Mouse (Mus musculus) stomach, embryonic 14.5 days (tissue): ENCODE results near the gene Fam219b. TPM values are rescaled to one million over a fixed set of nuclear protein-coding genes. Genes with fewer than 3 reads are reported as not detected.

ENCODE experiments used
- ATAC-seq: fragments of 200-750 bp; cut with Nextera tagmentation; 2 replicates; pipeline ENCODE4 v1.8.0; 2017; ENCODE audit warnings: low read depth, moderate TSS enrichment; ENCODE audit not compliant: insufficient number of reproducible peaks, insufficient read depth, low FRiP score
- H3K27ac ChIP-seq: fragments of 300-500 bp; sonication (generic); 2 replicates; pipeline ENCODE4 v1.5.1; 2014; ENCODE audit warnings: mild to moderate bottlenecking, low read length, moderate library complexity, mixed read lengths
- H3K27me3 ChIP-seq: fragments of 300-500 bp; sonication (generic); 2 replicates; pipeline ENCODE4 v1.6.1; 2014; ENCODE audit warnings: low read length, control low read depth, mixed read lengths; ENCODE audit not compliant: control insufficient read depth, insufficient read depth
- H3K36me3 ChIP-seq: fragments of 300-500 bp; sonication (generic); 2 replicates; pipeline ENCODE4 v1.6.1; 2014; ENCODE audit warnings: mild to moderate bottlenecking, control low read depth, low read length, moderate library complexity, mixed read lengths; ENCODE audit not compliant: control insufficient read depth, insufficient read depth
- H3K4me1 ChIP-seq: fragments of 300-500 bp; sonication (generic); 2 replicates; pipeline ENCODE4 v1.6.1; 2014; ENCODE audit warnings: low read length, control low read depth, mixed read lengths; ENCODE audit not compliant: control insufficient read depth, insufficient read depth
- H3K4me2 ChIP-seq: fragments of 300-500 bp; sonication (generic); replicated peaks from 2 replicates; pipeline ENCODE4 v1.6.1; 2014; ENCODE audit warnings: low read depth, low read length, control low read depth
- H3K4me3 ChIP-seq: fragments of 300-500 bp; sonication (generic); 2 replicates; pipeline ENCODE4 v1.5.1; 2014; ENCODE audit warnings: low read depth, low read length, control low read depth
- H3K9ac ChIP-seq: fragments of 300-500 bp; sonication (generic); replicated peaks from 2 replicates; pipeline ENCODE4 v1.6.1; 2014; ENCODE audit warnings: low read depth, mild to moderate bottlenecking, control low read depth, low read length, moderate library complexity, mixed read lengths
- H3K9me3 ChIP-seq: fragments of 300-500 bp; sonication (generic); 2 replicates; pipeline ENCODE4 v1.6.1; 2016; ENCODE audit warnings: low read depth, low read length, control low read depth; ENCODE audit not compliant: control insufficient read depth
- WGBS: fragments of 180-500 bp; shearing (Covaris S2); extraction: QIAGEN DNeasy Blood & Tissue Kit; methylation state at CpG from one replicate; pipeline ENCODE4 v1.1.7; 2014; 5-methylcytosine and 5-hydroxymethylcytosine counted together
- polyA plus RNA-seq: library from polyadenylated mRNA; unstranded; fragments of >200 nt; fragmentation: Nextera tagmentation; extraction: Ambion mirVana; gene quantifications from 2 replicates; pipeline ENCODE4 v1.2.1, GENCODE M21; 2014

Gene Fam219b
- polyA plus RNA-seq, 1 experiment from 2014 or later = 23.6 TPM

DNA sequence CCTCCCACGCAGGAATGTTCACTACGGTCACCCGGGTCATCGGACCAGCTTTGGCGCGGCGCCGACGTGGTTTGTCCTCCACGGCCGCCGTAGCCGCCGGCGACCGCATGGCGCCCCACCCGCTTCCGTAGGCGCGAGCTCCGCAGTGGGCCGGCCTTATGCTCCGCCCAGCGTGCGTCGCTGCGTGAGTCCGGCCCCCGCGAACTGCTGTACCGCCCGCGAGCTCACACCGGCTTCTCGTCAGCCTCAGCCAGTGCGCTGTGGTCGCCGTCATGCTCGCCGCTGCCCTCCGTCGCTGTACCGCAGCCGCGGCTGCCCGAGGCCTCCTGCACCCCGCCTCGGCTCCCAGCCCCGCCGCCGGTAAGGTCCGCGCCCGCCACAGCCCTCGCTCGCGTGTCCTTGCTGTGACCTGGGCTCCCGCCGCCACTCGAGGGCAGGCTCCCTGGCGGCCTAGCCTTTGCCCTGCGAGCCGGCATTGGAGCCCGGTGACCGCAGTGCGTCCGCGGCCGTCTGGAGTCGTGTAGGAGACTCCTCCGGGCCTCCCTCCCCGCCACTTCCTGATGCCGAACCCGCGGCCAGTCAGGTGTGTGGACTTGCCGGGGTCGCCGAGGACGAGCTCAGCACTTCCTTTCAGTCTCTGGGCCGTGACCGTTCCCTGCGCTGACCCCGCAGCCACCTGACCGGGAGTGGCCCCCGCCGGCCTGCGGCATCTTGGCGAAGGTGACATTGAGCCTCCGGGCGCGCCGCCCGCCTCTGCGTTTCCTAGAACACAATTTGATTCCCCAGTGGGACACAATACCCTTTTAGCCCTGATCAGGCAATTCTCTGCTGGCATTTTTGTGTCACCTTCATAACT is 16.0 kb upstream of the Fam219b start, which contains the start of gene Cox5a:
TSS of gene Cox5a (plus strand) at position 219 of the 856 bp plus-strand sequence.
- peak within 1 kb of the TSS; percentile 57 for H3K4me3 ChIP-seq
- no peaks in the 10 kb centered on the region for H3K36me3 ChIP-seq
- no peaks in the 10 kb centered on the region for H3K9me3 ChIP-seq
- peak within 1 kb of the TSS; percentile 68 for H3K4me2 ChIP-seq
- WGBS = under 1% methylated on average over 93 of the region's 95 CpGs
- peaks cover 6% of the 10 kb centered on the region; the same call in 1 of the 2 replicates for H3K4me1 ChIP-seq
- peak within 1 kb of the TSS; percentile 77 for H3K27ac ChIP-seq
- peak; percentile 97 for ATAC-seq
- no peaks in the 10 kb centered on the region for H3K27me3 ChIP-seq
- peak within 1 kb of the TSS; percentile 67 for H3K9ac ChIP-seq

DNA sequence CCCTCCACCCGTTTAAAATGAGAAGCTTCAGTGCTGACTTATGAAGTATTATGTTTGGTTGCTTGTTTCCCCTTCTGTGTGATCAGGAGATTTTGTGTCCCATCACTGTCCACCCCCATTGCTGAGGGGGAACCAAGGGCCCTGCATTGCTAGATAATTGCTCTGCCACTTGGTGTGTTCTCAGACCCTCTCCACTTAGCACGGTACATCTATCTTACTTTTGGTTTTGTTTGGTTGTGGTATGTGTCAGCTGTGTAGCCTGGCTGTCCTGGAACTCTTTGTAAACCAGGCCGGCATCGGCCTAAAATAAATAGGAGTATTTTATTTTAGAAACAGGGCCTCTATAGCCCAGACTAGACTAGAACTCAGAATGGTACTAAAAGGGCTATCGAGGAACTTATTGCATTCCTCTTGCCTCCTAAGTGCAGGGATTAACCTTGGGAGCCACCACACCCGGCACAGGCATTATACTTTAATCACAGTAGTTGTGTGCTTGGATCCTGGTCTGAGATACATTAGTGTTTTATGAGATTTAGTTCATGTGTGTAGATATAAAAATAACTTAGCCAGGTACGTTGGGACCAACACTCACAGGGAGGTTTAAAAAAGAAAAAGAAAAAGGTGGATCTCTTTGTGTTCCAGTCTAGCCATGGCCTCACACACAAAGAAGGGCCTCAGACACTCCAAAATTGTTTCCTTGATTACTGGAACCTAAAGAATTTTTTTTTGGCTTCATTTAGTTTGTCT is 15.0 kb upstream of the Fam219b start:
- ATAC-seq = no peak
- Histone ChIP-seq H3K4me2 (peak overlapping the region; percentile 68), H3K36me3 (no peaks in the 10 kb centered on the region), H3K27ac (no peak overlapping the region), H3K4me3 (peak overlapping the region; percentile 57), H3K9ac (peak overlapping the region; percentile 67), H3K9me3 (no peaks in the 10 kb centered on the region), H3K4me1 (peaks cover 6% of the 10 kb centered on the region; the same call in 1 of the 2 replicates), H3K27me3 (no peaks in the 10 kb centered on the region)
- 22% methylated on average over 7 of the region's 7 CpGs for WGBS

DNA sequence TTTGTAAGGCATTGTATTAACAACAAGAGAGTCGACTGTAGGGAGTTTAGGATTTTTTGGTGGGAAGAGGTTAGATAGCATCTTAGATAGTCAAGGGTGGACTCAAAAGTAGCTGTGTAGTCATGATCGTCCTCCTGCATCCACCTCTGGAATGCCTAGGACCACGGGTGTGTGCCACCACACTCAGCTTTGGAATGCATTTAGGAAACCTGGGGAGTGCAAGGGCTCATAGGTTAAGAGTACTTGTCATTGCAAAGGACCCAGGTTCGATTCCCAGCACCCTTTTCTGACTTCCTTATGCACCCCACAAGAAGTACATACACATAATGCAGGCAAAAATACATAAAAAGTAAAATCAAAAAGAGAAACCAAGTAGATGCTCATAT is 14.5 kb upstream of the Fam219b start:
- no peak overlapping the region for H3K4me3 ChIP-seq
- H3K4me2 ChIP-seq = peak overlapping the region; percentile 68; the same call in 1 of the 2 replicates
- H3K9ac ChIP-seq = no peak overlapping the region
- no peak overlapping the region for H3K27ac ChIP-seq
- 72% methylated on average over 4 of the region's 4 CpGs for WGBS
- H3K4me1 ChIP-seq = peaks cover 6% of the 10 kb centered on the region; the same call in 1 of the 2 replicates
- no peaks in the 10 kb centered on the region for H3K9me3 ChIP-seq
- H3K36me3 ChIP-seq = no peaks in the 10 kb centered on the region
- ATAC-seq = no peak
- H3K27me3 ChIP-seq = no peaks in the 10 kb centered on the region

DNA sequence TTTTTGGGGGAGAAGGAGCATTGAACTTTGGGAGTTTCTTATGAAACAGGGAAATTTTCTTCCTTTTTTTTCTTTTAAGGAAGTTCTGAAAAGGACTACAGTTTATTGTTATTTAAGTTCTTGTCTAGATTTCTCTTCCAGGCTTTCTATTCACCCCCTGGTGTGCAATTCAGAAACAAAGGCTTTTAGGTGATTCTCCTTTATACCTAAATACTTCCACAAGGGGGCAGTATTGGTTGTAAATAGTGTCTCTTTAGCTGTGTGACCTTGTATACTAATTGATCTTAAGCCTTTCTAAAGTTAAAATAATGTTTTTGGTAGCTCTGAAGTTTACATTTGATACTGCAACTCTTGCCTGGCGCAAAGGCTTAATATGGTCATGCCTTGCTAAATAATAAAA is 13.6 kb upstream of the Fam219b start:
- no peak for ATAC-seq
- H3K9me3 ChIP-seq = no peaks in the 10 kb centered on the region

DNA sequence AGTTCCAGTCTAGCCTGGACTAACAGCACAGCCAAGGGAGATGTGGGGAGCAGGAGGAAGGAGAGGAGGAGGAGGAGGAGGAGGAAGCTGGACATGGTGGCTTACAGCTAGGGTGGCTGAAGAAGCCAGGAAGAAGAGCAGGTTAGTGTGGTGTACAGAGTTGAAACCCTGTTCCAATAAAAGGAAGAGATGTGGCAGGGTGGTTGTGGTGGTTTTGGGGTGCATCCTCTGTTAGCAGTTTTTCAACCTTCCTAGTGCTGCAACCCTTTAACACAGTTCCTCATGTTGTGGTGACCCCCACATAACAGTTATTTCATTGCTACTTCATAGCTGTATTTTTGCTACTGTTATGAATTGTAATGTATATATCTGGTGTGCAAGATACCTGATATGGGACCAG is 12.9 kb upstream of the Fam219b start:
- no peaks in the 10 kb centered on the region; the same call in 1 of the 2 replicates for H3K36me3 ChIP-seq
- no peaks in the 10 kb centered on the region for H3K9me3 ChIP-seq
- ATAC-seq = no peak
- H3K27me3 ChIP-seq = no peaks in the 10 kb centered on the region
- H3K9ac ChIP-seq = no peak overlapping the region
- H3K4me3 ChIP-seq = no peak overlapping the region
- H3K27ac ChIP-seq = no peak overlapping the region
- no peak overlapping the region for H3K4me2 ChIP-seq
- peaks cover 6% of the 10 kb centered on the region; the same call in 1 of the 2 replicates for H3K4me1 ChIP-seq

More for the DNA sequence above, 13.6 kb upstream of the Fam219b start:
- whole genome bisulfite sequencing = 82% methylated on average over 1 of the region's 1 CpGs
- Histone ChIP-seq H3K4me3 (no peak overlapping the region), H3K27ac (no peak overlapping the region), H3K4me2 (no peak overlapping the region), H3K4me1 (peaks cover 6% of the 10 kb centered on the region; the same call in 1 of the 2 replicates), H3K9ac (no peak overlapping the region), H3K36me3 (no peaks in the 10 kb centered on the region), H3K27me3 (no peaks in the 10 kb centered on the region)

DNA sequence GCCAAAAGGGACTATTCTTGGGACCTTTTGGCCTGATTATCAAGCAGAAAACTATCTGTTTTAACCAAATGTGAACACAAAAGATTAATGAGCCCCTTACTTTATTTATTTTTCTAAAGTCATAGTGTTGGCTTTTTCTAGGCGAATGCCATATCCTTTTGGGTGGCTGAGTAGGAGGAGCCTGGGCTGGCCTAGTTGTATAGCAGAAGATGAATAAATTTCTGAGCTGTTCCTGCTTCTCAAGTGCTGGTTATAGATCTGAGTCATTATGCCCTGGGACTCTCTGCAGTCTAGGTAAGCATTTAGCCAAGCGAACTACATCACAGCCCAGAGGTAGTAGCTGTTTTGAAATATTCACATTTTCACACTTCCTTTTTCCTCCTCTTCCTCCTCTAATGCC is 11.8 kb upstream of the Fam219b start:
- no peak overlapping the region for H3K4me3 ChIP-seq
- no peaks in the 10 kb centered on the region for H3K9me3 ChIP-seq
- 70% methylated on average over 2 of the region's 2 CpGs for WGBS
- H3K9ac ChIP-seq = no peak overlapping the region
- H3K4me1 ChIP-seq = peaks cover 6% of the 10 kb centered on the region; the same call in 1 of the 2 replicates
- H3K27ac ChIP-seq = no peak overlapping the region
- ATAC-seq = no peak
- H3K27me3 ChIP-seq = no peaks in the 10 kb centered on the region
- no peak overlapping the region for H3K4me2 ChIP-seq
- no peaks in the 10 kb centered on the region; the same call in 1 of the 2 replicates for H3K36me3 ChIP-seq

DNA sequence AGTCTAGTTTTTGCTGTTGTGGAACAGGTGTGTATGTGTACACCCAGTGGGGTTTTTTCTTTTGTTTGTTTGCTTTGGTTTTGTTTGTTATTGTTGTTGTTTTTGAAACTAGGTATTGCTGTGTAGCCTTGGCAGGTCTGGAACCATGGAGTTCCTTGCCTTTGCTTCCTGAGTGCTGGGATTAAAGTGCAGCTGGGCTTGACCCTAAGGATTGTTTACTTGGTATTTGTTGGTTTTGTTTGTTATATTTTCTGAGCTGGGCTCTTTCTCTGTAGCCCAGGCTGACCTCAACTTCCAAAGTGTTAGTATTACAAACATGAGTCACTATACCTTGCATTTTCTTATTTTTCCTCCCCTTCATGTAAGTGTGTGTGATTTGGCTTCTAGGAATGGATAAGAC is 10.9 kb upstream of the Fam219b start:
- no peak overlapping the region for H3K9ac ChIP-seq
- H3K9me3 ChIP-seq = no peaks in the 10 kb centered on the region
- H3K36me3 ChIP-seq = peaks cover 6% of the 10 kb centered on the region; the same call in 1 of the 2 replicates
- H3K4me1 ChIP-seq = peaks cover 6% of the 10 kb centered on the region; the same call in 1 of the 2 replicates
- no peak overlapping the region for H3K4me2 ChIP-seq
- no peak for ATAC-seq
- no peak overlapping the region for H3K27ac ChIP-seq
- no peak overlapping the region for H3K4me3 ChIP-seq
- H3K27me3 ChIP-seq = no peaks in the 10 kb centered on the region

DNA sequence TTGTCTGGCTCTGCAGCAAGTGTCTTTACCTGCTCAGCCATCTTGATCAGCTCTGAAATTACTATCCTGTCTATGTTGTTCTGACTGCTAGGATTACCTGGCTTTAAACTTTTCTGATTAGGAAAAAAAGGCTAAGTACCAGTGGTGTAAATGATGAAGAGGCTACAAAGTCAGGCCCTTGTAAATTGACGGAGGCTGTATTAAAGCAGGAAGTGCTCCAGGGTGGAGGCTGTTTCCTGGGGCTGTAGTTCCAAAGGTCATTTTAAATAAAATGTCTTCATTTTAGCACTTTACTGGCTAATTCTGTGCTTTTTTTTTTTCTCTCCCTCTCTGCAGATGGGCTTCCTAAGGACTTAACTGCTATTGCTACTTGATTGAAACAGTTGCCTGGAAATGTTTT is 5.4 kb upstream of the Fam219b start:
- H3K36me3 ChIP-seq = peaks cover 21% of the 10 kb centered on the region; the same call in 1 of the 2 replicates

More for the DNA sequence above, 5.4 kb upstream of the Fam219b start:
- Histone ChIP-seq H3K4me1 (no peaks in the 10 kb centered on the region), H3K27ac (no peak overlapping the region), H3K4me3 (no peak overlapping the region), H3K27me3 (no peaks in the 10 kb centered on the region), H3K9ac (no peak overlapping the region), H3K9me3 (no peaks in the 10 kb centered on the region), H3K4me2 (no peak overlapping the region)
- WGBS = 78% methylated on average over 1 of the region's 1 CpGs
- no peak for ATAC-seq
